Mouse (Mus musculus) C2C12 (cell line): Measurements from ENCODE around the gene 1700034J05Rik.

ENCODE experiments used
- CEBPB ChIP-seq: IDR thresholded peaks from one replicate; pipeline ENCODE4 v1.6.1; 2011; ENCODE audit warnings: low read depth, mild to moderate bottlenecking, control low read depth, moderate library complexity
- CTCF ChIP-seq: IDR thresholded peaks from one replicate; pipeline ENCODE4 v1.5.1; 2011; ENCODE audit not compliant: control insufficient read depth, insufficient read depth, insufficient read length
- MAX ChIP-seq: IDR thresholded peaks from one replicate; pipeline ENCODE4 v1.6.1; 2011; ENCODE audit warnings: mild to moderate bottlenecking, control low read depth
- MYOD1 ChIP-seq: IDR thresholded peaks from one replicate; pipeline ENCODE4 v1.6.1; 2011; ENCODE audit warnings: low read depth; ENCODE audit not compliant: control insufficient read depth, insufficient read length
- MYOG ChIP-seq: IDR thresholded peaks from one replicate; pipeline ENCODE4 v1.6.1; 2011; ENCODE audit not compliant: control insufficient read depth, insufficient read length; ENCODE audit errors: extremely low read depth
- USF1 ChIP-seq: IDR thresholded peaks from one replicate; pipeline ENCODE4 v1.6.1; 2011; ENCODE audit warnings: low read depth, mild to moderate bottlenecking, control low read depth, moderate library complexity

DNA sequence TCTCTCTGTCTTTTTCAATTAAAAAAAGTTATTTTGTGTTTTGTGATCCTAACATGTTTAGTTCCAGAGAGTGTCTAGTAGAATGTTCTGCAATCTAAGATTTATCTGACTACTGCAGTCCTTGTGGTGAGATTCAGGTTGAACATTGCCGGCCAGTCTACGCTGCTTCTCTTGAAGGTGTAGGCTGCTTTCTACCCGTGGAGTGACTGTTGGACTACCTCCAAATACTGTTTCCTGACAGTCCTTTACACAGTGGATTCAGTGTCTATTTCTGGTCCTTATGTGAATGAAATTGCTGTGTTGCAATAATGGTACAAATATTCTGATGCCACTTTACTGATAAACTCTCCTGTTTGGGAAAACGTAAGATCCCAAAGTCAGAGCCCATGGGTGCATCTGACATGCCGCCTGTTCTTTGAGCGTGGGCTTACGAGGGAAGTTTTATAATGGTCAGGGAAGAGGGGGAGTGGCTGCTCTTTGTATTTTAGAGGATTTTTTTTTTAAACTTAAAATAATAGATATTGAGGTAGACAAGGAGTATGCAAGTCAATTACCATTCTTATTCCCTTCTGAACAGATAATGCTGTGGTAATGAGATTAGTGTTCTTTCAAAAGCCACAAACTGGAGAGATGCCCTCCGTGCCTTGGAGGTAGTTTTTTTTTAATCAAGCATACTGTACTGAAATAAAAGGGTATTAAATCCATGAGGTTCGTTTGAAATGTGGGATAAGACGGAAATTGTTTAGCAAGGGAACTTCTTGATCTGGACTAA, 4.4 kb downstream of the 1700034J05Rik start:
- TF ChIP-seq CTCF (no peak), MAX (no peak), MYOG (no peak), USF1 (no peak), CEBPB (no peak), MYOD1 (no peak)
